Mouse (Mus musculus): ENCODE measurements around the gene Lbr. TPM values are rescaled to one million over a fixed set of nuclear protein-coding genes. Genes with fewer than 3 reads are reported as not detected.
"Not testable (repeated sequence)": the region's sequence is repeated elsewhere in the genome, so short reads cannot be mapped to it uniquely, and the experiment has no call there.

The Lbr gene
- polyA plus RNA-seq, 1 experiment from 2014 or later, result 114 TPM

GRCm38 (mm10) chr1:181811481-181812223 lies 31.2 kb downstream of the Lbr start:
- no peaks in the 10 kb centered on the region for H3K27me3 ChIP-seq
- peaks cover 32% of the 10 kb centered on the region for H3K36me3 ChIP-seq
- no peaks in the 10 kb centered on the region for H3K4me1 ChIP-seq
- no peak overlapping the region for H3K4me3 ChIP-seq
- no peak overlapping the region for H3K4me2 ChIP-seq (replicated peaks)
- WGBS, result 86% methylated on average over 18 of the region's 18 CpGs
- no peak for ATAC-seq (ENCODE audit: low FRiP score, low read depth)
- H3K9ac ChIP-seq, result no peak overlapping the region
- no peaks in the 10 kb centered on the region for H3K9me3 ChIP-seq
- no peak overlapping the region for H3K27ac ChIP-seq

GRCm38 (mm10) chr1:181800667-181801066 lies 42.2 kb downstream of the Lbr start:
- 86% methylated on average over 4 of the region's 4 CpGs for WGBS
- ATAC-seq (ENCODE audit: low FRiP score, low read depth), result no peak
- no peaks in the 10 kb centered on the region for H3K4me1 ChIP-seq

GRCm38 (mm10) chr1:181799911-181800310 lies 42.9 kb downstream of the Lbr start:
- Histone ChIP-seq H3K9me3 (no peaks in the 10 kb centered on the region), H3K4me1 (no peaks in the 10 kb centered on the region), H3K27ac (no peak overlapping the region), H3K27me3 (no peaks in the 10 kb centered on the region), H3K4me3 (no peak overlapping the region), H3K9ac (no peak overlapping the region), H3K36me3 (no peaks in the 10 kb centered on the region), H3K4me2 (replicated peaks) (no peak overlapping the region)
- no peak for ATAC-seq (ENCODE audit: low FRiP score, low read depth)
- WGBS, result 86% methylated on average over 3 of the region's 3 CpGs

More at GRCm38 (mm10) chr1:181800667-181801066, 42.2 kb downstream of the Lbr start:
- Histone ChIP-seq H3K27ac (no peak overlapping the region), H3K27me3 (no peaks in the 10 kb centered on the region), H3K4me3 (no peak overlapping the region), H3K36me3 (no peaks in the 10 kb centered on the region), H3K4me2 (replicated peaks) (no peak overlapping the region), H3K9me3 (no peaks in the 10 kb centered on the region), H3K9ac (no peak overlapping the region)

GRCm38 (mm10) chr1:181793541-181793940 lies 49.3 kb downstream of the Lbr start:
- no peaks in the 10 kb centered on the region for H3K9me3 ChIP-seq
- no peak overlapping the region for H3K4me2 ChIP-seq (replicated peaks)
- ATAC-seq (ENCODE audit: low FRiP score, low read depth), result no peak
- H3K4me3 ChIP-seq, result no peak overlapping the region
- H3K27ac ChIP-seq, result peak overlapping the region; percentile 12; the same call in 1 of the 2 replicates
- no peak overlapping the region for H3K9ac ChIP-seq
- peaks cover 18% of the 10 kb centered on the region for H3K4me1 ChIP-seq
- WGBS, result 33% methylated on average over 2 of the region's 2 CpGs
- no peaks in the 10 kb centered on the region for H3K36me3 ChIP-seq
- H3K27me3 ChIP-seq, result no peaks in the 10 kb centered on the region

- Histone ChIP-seq H3K9ac (no peak overlapping the region), H3K9me3 (0 out of 2 replicates have a peak, but pooled peaks cover 3% of the 10 kb centered on the region), H3K27me3 (no peaks in the 10 kb centered on the region), H3K4me3 (no peak overlapping the region), H3K27ac (no peak overlapping the region; the same call in 1 of the 2 replicates), H3K4me1 (peaks cover 29% of the 10 kb centered on the region), H3K36me3 (no peaks in the 10 kb centered on the region), H3K4me2 (replicated peaks) (peak overlapping the region; percentile 21; the same call in 1 of the 2 replicates)
- 30% methylated on average over 6 of the region's 6 CpGs for WGBS
- ATAC-seq (ENCODE audit: low FRiP score, low read depth), result no peak; the same call in 1 of the 2 replicates
Observed at GRCm38 (mm10) chr1:181789952-181790351, 52.9 kb downstream of the Lbr start.

GRCm38 (mm10) chr1:181782600-181782999 lies 60.2 kb downstream of the Lbr start:
- not testable (repeated sequence) for H3K9ac ChIP-seq; H3K4me3 ChIP-seq; H3K27me3 ChIP-seq; ATAC-seq (ENCODE audit: low FRiP score, low read depth); H3K27ac ChIP-seq; H3K36me3 ChIP-seq; H3K9me3 ChIP-seq; H3K4me2 ChIP-seq (replicated peaks)
- H3K4me1 ChIP-seq, result peaks cover 11% of the 10 kb centered on the region; the same call in 1 of the 2 replicates
- WGBS, result 94% methylated on average over 11 of the region's 11 CpGs

- no peak overlapping the region for H3K4me3 ChIP-seq
- H3K9ac ChIP-seq, result no peak overlapping the region
- 74% methylated on average over 1 of the region's 1 CpGs for WGBS
- ATAC-seq (ENCODE audit: low FRiP score, low read depth), result no peak
- no peaks in the 10 kb centered on the region for H3K27me3 ChIP-seq
- no peak overlapping the region for H3K27ac ChIP-seq
- H3K4me2 ChIP-seq (replicated peaks), result no peak overlapping the region
- H3K36me3 ChIP-seq, result no peaks in the 10 kb centered on the region
- H3K9me3 ChIP-seq, result peaks cover 4% of the 10 kb centered on the region; the same call in 1 of the 2 replicates
- no peaks in the 10 kb centered on the region for H3K4me1 ChIP-seq
Observed at GRCm38 (mm10) chr1:181776541-181776940, 66.3 kb downstream of the Lbr start.

- no peak for ATAC-seq (ENCODE audit: low FRiP score, low read depth)
- no peaks in the 10 kb centered on the region for H3K36me3 ChIP-seq
- H3K4me2 ChIP-seq (replicated peaks), result no peak overlapping the region
- no peak overlapping the region for H3K9ac ChIP-seq
- H3K27ac ChIP-seq, result no peak overlapping the region
- H3K27me3 ChIP-seq, result no peaks in the 10 kb centered on the region
- 91% methylated on average over 3 of the region's 3 CpGs for WGBS
- H3K4me3 ChIP-seq, result no peak overlapping the region
- H3K4me1 ChIP-seq, result no peaks in the 10 kb centered on the region
- 0 out of 2 replicates have a peak, but pooled peaks cover 4% of the 10 kb centered on the region for H3K9me3 ChIP-seq
Observed at GRCm38 (mm10) chr1:181771871-181772270, 71.0 kb downstream of the Lbr start.

- H3K9ac ChIP-seq, result no peak overlapping the region
- 0 out of 2 replicates have a peak, but pooled peaks cover 4% of the 10 kb centered on the region for H3K9me3 ChIP-seq
- H3K27me3 ChIP-seq, result no peaks in the 10 kb centered on the region
- ATAC-seq (ENCODE audit: low FRiP score, low read depth), result no peak
- no peaks in the 10 kb centered on the region for H3K4me1 ChIP-seq
- no peak overlapping the region for H3K4me3 ChIP-seq
- H3K27ac ChIP-seq, result no peak overlapping the region
- H3K4me2 ChIP-seq (replicated peaks), result no peak overlapping the region
- 58% methylated on average over 14 of the region's 14 CpGs for WGBS
- H3K36me3 ChIP-seq, result no peaks in the 10 kb centered on the region
Observed at GRCm38 (mm10) chr1:181769392-181769791, 73.5 kb downstream of the Lbr start.

Other genes with a start within 250 kb of the Lbr start
- gene Enah, start 176.9 kb upstream of the Lbr start, polyA plus RNA-seq (2015; fragmentation: Nextera tagmentation; extraction: Ambion mirVana), result 27.1 and 31.9 TPM in 2 replicates

Measured in limb, embryonic 13.5 days (tissue).